Mouse (Mus musculus): Measurements from ENCODE around the gene Wdfy1. TPM values are rescaled to one million over a fixed set of nuclear protein-coding genes. Genes with fewer than 3 reads are reported as not detected.

The Wdfy1 gene
- polyA plus RNA-seq, 1 experiment from 2014 or later, result 62.9 TPM

- H3K4me1 ChIP-seq, result no peaks in the 10 kb centered on the region
- H3K27ac ChIP-seq, result no peak overlapping the region
- no peak overlapping the region for H3K4me2 ChIP-seq (replicated peaks)
- no peak overlapping the region for H3K4me3 ChIP-seq
- H3K27me3 ChIP-seq (replicated peaks), result no peaks in the 10 kb centered on the region
- no peak overlapping the region for H3K9ac ChIP-seq
- WGBS, result 79% methylated on average over 4 of the region's 4 CpGs
- H3K36me3 ChIP-seq, result peaks cover 5% of the 10 kb centered on the region
- H3K9me3 ChIP-seq, result no peaks in the 10 kb centered on the region
- no peak for ATAC-seq (ENCODE audit: low FRiP score, low read depth)
Measured at GRCm38 (mm10) chr1:79741002-79741401, 34.9 kb downstream of the Wdfy1 start.

DNA sequence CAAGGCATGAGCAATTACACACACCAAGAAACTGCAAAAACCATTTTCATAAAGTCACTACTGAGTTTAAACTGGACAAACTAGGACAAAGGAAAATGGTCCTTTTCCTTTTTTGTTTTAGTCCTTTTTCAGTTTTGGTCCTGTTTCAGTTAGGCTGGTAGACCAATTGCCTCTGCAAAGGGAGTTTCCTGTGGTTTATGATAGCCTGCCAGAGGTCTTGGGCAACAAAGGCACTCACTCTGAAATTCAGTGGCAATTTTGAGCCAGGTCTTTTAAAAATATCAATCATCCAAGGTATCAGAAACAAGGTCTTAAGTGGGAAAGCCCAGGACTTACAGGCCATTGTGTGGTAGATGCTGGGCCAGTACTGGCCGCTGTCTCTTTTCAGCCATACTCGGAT lies 36.2 kb downstream of the Wdfy1 start:
- 81% methylated on average over 2 of the region's 2 CpGs for WGBS
- Histone ChIP-seq H3K4me2 (replicated peaks) (no peak overlapping the region), H3K27me3 (replicated peaks) (no peaks in the 10 kb centered on the region), H3K36me3 (peaks cover 5% of the 10 kb centered on the region), H3K9me3 (no peaks in the 10 kb centered on the region), H3K4me3 (no peak overlapping the region), H3K4me1 (no peaks in the 10 kb centered on the region), H3K9ac (no peak overlapping the region), H3K27ac (no peak overlapping the region)
- no peak for ATAC-seq (ENCODE audit: low FRiP score, low read depth)

DNA sequence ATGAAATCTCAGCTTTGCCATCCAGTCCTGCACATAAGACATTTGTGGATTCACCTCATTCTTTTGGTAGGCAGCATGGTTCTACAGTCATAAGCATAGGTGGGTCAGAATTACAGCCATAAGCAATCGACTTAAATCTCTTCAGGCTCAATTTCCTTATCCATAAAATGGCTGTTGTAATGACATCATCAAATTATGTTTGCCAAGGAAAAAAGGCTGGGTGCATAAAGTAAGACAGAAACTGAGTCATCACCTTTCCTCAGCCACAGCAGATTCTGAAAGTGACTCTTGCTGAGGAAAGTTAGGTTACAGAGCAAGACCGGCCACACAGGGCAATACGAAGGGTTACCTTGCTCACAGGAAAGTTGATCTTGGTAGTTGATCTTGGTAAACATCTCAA lies 39.5 kb downstream of the Wdfy1 start:
- Histone ChIP-seq H3K9me3 (no peaks in the 10 kb centered on the region), H3K9ac (no peak overlapping the region), H3K4me2 (replicated peaks) (no peak overlapping the region), H3K36me3 (peaks cover 9% of the 10 kb centered on the region), H3K4me1 (no peaks in the 10 kb centered on the region), H3K27ac (no peak overlapping the region), H3K27me3 (replicated peaks) (no peaks in the 10 kb centered on the region), H3K4me3 (no peak overlapping the region)
- 95% methylated on average over 3 of the region's 3 CpGs for WGBS
- ATAC-seq (ENCODE audit: low FRiP score, low read depth), result no peak

DNA sequence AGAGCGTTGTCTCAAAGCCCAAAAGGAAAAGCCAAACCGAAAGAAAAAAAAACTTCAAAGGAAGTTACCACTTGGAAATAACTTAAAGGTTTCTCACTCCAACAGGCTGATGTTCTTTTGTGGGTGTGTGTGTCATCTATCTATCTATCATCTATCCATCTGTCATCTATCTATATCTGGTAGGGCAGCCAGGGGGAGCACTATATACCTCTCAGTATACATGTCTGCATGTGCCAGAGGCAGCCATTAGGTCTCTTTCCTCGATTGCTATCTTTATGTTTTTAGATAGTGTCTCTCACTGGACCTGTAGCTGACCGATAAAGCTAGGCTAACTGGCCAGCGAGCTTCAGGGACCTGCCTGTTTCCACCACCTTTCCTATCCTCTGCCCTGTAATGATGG lies 41.1 kb downstream of the Wdfy1 start:
- no peaks in the 10 kb centered on the region for H3K9me3 ChIP-seq
- no peaks in the 10 kb centered on the region for H3K27me3 ChIP-seq (replicated peaks)
- no peaks in the 10 kb centered on the region for H3K4me1 ChIP-seq
- peaks cover 9% of the 10 kb centered on the region for H3K36me3 ChIP-seq
- no peak overlapping the region for H3K4me2 ChIP-seq (replicated peaks)
- WGBS, result 90% methylated on average over 5 of the region's 5 CpGs
- no peak overlapping the region for H3K27ac ChIP-seq
- H3K4me3 ChIP-seq, result no peak overlapping the region
- no peak for ATAC-seq (ENCODE audit: low FRiP score, low read depth)
- H3K9ac ChIP-seq, result no peak overlapping the region

GRCm38 (mm10) chr1:79714152-79714923 lies 61.6 kb downstream of the Wdfy1 start:
- no peak for ATAC-seq (ENCODE audit: low FRiP score, low read depth)
- no peak overlapping the region for H3K9ac ChIP-seq
- no peaks in the 10 kb centered on the region for H3K4me1 ChIP-seq
- no peaks in the 10 kb centered on the region for H3K9me3 ChIP-seq
- H3K36me3 ChIP-seq, result peaks cover 23% of the 10 kb centered on the region
- no peak overlapping the region for H3K4me2 ChIP-seq (replicated peaks)
- H3K27me3 ChIP-seq (replicated peaks), result no peaks in the 10 kb centered on the region
- 93% methylated on average over 13 of the region's 13 CpGs for whole genome bisulfite sequencing
- no peak overlapping the region for H3K4me3 ChIP-seq
- no peak overlapping the region for H3K27ac ChIP-seq

DNA sequence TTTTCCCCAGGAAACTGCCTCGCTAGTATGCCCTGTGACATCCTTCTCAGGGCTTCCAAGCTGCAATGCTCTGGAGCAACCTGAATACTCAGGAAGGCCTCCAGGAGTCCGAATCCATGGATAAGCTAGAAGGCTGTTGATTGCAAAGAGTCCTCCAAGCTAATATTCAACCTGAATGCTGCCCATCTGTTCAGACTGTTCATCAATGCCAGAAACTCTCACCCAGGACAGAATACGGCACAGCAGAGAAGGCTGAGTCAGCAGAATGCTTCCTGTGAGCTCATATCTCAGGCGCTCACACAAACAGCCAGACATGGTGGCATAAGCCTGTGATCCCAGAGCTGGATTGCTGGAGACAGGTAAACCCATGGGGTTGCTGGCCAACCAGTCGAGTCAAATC lies 62.9 kb downstream of the Wdfy1 start:
- Histone ChIP-seq H3K27me3 (replicated peaks) (no peaks in the 10 kb centered on the region), H3K4me1 (no peaks in the 10 kb centered on the region), H3K4me3 (no peak overlapping the region), H3K9me3 (no peaks in the 10 kb centered on the region), H3K4me2 (replicated peaks) (no peak overlapping the region), H3K36me3 (peaks cover 25% of the 10 kb centered on the region), H3K27ac (no peak overlapping the region), H3K9ac (no peak overlapping the region)
- 90% methylated on average over 5 of the region's 5 CpGs for WGBS
- ATAC-seq (ENCODE audit: low FRiP score, low read depth), result no peak

GRCm38 (mm10) chr1:79711147-79712126 lies 64.5 kb downstream of the Wdfy1 start:
- ATAC-seq (ENCODE audit: low FRiP score, low read depth), result no peak
- peaks cover 34% of the 10 kb centered on the region for H3K36me3 ChIP-seq

DNA sequence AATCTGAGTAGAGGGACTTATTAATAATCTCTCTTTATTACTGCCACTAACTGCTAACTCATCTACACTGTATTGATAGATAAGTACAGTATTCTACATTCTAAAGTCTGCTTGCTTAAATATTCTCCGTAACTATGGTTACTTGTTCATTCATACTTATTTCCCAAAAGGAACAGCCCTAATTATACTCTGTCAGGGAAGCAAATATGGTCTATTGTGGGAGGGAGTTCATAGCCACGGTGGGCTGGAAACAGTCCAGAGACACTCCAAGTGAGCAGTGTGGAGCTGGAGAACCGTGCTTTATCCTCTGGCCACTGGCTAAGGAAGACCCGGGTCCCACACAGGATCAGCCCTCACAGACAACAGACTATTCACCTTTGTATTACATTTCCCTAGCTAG lies 65.3 kb downstream of the Wdfy1 start:
- Histone ChIP-seq H3K9me3 (no peaks in the 10 kb centered on the region), H3K4me3 (no peak overlapping the region), H3K4me2 (replicated peaks) (no peak overlapping the region), H3K27me3 (replicated peaks) (no peaks in the 10 kb centered on the region), H3K4me1 (no peaks in the 10 kb centered on the region), H3K9ac (no peak overlapping the region), H3K36me3 (peaks cover 41% of the 10 kb centered on the region), H3K27ac (no peak overlapping the region)
- ATAC-seq (ENCODE audit: low FRiP score, low read depth), result no peak
- WGBS, result 75% methylated on average over 4 of the region's 4 CpGs

More at GRCm38 (mm10) chr1:79711147-79712126, 64.5 kb downstream of the Wdfy1 start:
- Histone ChIP-seq H3K9me3 (no peaks in the 10 kb centered on the region), H3K9ac (no peak overlapping the region), H3K27ac (no peak overlapping the region), H3K4me2 (replicated peaks) (no peak overlapping the region), H3K4me1 (no peaks in the 10 kb centered on the region), H3K27me3 (replicated peaks) (no peaks in the 10 kb centered on the region), H3K4me3 (no peak overlapping the region)
- WGBS, result 88% methylated on average over 18 of the region's 18 CpGs

GRCm38 (mm10) chr1:79710216-79710615 lies 65.7 kb downstream of the Wdfy1 start:
- H3K27me3 ChIP-seq (replicated peaks), result no peaks in the 10 kb centered on the region
- H3K9ac ChIP-seq, result no peak overlapping the region
- peaks cover 41% of the 10 kb centered on the region for H3K36me3 ChIP-seq
- H3K9me3 ChIP-seq, result no peaks in the 10 kb centered on the region
- H3K4me3 ChIP-seq, result no peak overlapping the region
- no peak for ATAC-seq (ENCODE audit: low FRiP score, low read depth)
- H3K4me2 ChIP-seq (replicated peaks), result no peak overlapping the region
- no peak overlapping the region for H3K27ac ChIP-seq
- no peaks in the 10 kb centered on the region for H3K4me1 ChIP-seq
- 88% methylated on average over 8 of the region's 8 CpGs for WGBS

DNA sequence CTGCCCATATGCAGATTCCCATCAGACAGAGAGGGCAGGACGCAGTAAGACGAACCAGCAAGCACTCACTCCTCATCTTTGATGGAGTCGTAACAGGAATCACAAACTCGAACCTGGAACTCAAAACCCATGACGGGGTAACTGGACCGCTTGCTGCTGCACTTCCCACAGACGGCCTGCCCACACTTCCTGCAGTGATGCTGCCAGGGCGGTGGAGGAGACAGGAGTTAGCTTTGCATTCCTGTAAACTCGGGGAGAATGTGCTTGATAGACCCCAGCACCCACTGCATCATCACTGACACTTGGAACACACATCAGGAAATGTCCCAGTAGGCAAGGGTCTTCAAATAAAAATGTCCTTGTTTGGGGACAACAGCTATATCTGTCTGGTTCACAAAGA lies 68.6 kb downstream of the Wdfy1 start:
- Histone ChIP-seq H3K36me3 (peaks cover 34% of the 10 kb centered on the region), H3K4me1 (no peaks in the 10 kb centered on the region), H3K4me2 (replicated peaks) (no peak overlapping the region), H3K9ac (no peak overlapping the region), H3K27me3 (replicated peaks) (no peaks in the 10 kb centered on the region), H3K4me3 (no peak overlapping the region), H3K9me3 (no peaks in the 10 kb centered on the region), H3K27ac (no peak overlapping the region)
- no peak for ATAC-seq (ENCODE audit: low FRiP score, low read depth)
- WGBS, result 91% methylated on average over 9 of the region's 9 CpGs

GRCm38 (mm10) chr1:79706707-79707106 lies 69.2 kb downstream of the Wdfy1 start:
- Histone ChIP-seq H3K4me1 (no peaks in the 10 kb centered on the region), H3K9me3 (no peaks in the 10 kb centered on the region), H3K36me3 (peaks cover 34% of the 10 kb centered on the region), H3K4me3 (no peak overlapping the region), H3K9ac (no peak overlapping the region), H3K4me2 (replicated peaks) (no peak overlapping the region), H3K27ac (no peak overlapping the region), H3K27me3 (replicated peaks) (no peaks in the 10 kb centered on the region)
- 88% methylated on average over 3 of the region's 3 CpGs for WGBS
- ATAC-seq (ENCODE audit: low FRiP score, low read depth), result no peak

- H3K4me2 ChIP-seq (replicated peaks), result no peak overlapping the region
- H3K4me3 ChIP-seq, result no peak overlapping the region
- no peak overlapping the region for H3K27ac ChIP-seq
- ATAC-seq (ENCODE audit: low FRiP score, low read depth), result no peak
- H3K9ac ChIP-seq, result no peak overlapping the region
- WGBS, result 79% methylated on average over 2 of the region's 2 CpGs
- no peaks in the 10 kb centered on the region for H3K4me1 ChIP-seq
- peaks cover 33% of the 10 kb centered on the region for H3K36me3 ChIP-seq
- no peaks in the 10 kb centered on the region for H3K27me3 ChIP-seq (replicated peaks)
- H3K9me3 ChIP-seq, result no peaks in the 10 kb centered on the region
Measured at GRCm38 (mm10) chr1:79704672-79705071, 71.3 kb downstream of the Wdfy1 start.

Measured in neural tube, embryonic 12.5 days (tissue).